Mouse (Mus musculus): ENCODE measurements around the gene Prpsap1. TPM values are rescaled to one million over a fixed set of nuclear protein-coding genes. Genes with fewer than 3 reads are reported as not detected.

Prpsap1 gene
- 114 and 129 TPM in 2 replicates for polyA plus RNA-seq (2012; rRNA removed)

- DNase-seq: peak in 1 of 2 experiments; percentile 37
- 28% methylated on average over 4 of the region's 4 CpGs for WGBS
- H3K4me3 ChIP-seq (replicated peaks; ENCODE audit: insufficient read depth, low read depth, low read length): no peak within 1 kb of the TSS
- no peaks in the 10 kb centered on the region for H3K27me3 ChIP-seq (ENCODE audit: control insufficient read depth, insufficient read depth, low read length)
- TF ChIP-seq CTCF (IDR thresholded peaks at IDR 0.05; ENCODE audit: borderline replicate concordance, insufficient read depth, low read depth, low read length) (peak; percentile 61), POLR2A (IDR thresholded peaks at IDR 0.05; ENCODE audit: borderline replicate concordance, insufficient read depth, low read length) (no peak)
- H3K27ac ChIP-seq (ENCODE audit: insufficient read depth, low read length): no peak within 1 kb of the TSS
- no peaks in the 10 kb centered on the region for H3K4me1 ChIP-seq (ENCODE audit: control insufficient read depth, insufficient read depth, low read length)
These were observed at the start of gene Prpsap1 for GRCm38 (mm10) chr11:116493795-116494252. Prpsap1 (minus strand) TSS chr11:116494202.

DNA sequence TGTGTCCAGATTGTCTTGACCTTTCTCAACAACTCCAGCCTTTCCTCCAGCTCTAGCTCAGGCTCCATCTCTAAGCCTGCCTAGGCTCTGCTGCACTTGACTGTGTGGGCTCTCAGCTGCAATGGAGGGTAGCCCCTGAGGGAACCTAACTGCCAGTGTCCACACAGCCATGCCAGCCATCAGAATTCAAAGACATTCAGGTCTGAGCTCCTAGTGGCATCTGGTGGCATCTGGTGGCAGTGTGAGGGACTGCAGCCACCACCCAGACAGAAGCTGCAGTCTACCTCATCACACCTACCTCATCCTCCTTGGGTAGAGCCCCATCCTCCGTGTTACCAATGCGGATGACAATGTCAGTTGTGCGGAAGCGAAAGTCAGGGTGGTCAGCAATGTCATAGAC lies 49.1 kb upstream of the Prpsap1 start:
- peak in 1 of 2 experiments; percentile 33 for DNase-seq
- TF ChIP-seq POLR2A (IDR thresholded peaks at IDR 0.05; ENCODE audit: borderline replicate concordance, insufficient read depth, low read length): no peak
- TF ChIP-seq CTCF (IDR thresholded peaks at IDR 0.05; ENCODE audit: borderline replicate concordance, insufficient read depth, low read depth, low read length): peak; percentile 70
- peaks cover 17% of the 10 kb centered on the region for H3K4me1 ChIP-seq (ENCODE audit: control insufficient read depth, insufficient read depth, low read length)
- no peaks in the 10 kb centered on the region for H3K27me3 ChIP-seq (ENCODE audit: control insufficient read depth, insufficient read depth, low read length)
- no peak overlapping the region for H3K27ac ChIP-seq (ENCODE audit: insufficient read depth, low read length)
- no peak overlapping the region for H3K4me3 ChIP-seq (replicated peaks; ENCODE audit: insufficient read depth, low read depth, low read length)
- 84% methylated on average over 4 of the region's 4 CpGs for WGBS

DNA sequence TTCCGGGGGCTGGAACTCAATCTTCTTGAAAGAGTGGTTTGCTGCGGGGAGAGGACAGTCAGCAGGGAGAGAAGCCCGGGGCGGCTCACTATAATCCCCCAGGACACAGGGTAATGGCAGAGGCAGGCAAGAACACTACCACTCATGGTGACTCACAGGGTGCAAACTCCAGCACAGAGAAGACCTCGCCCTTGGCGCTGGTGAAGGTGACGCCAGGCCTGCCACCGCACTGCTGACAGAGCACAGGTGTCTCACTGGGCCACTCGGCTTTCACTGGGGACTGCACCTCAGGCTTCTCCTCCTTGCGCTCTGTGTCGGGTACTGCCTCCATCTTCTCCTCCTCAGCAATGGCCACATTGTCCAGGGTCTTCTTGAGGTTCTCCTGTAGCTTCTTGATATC lies 47.2 kb upstream of the Prpsap1 start:
- 96% methylated on average over 11 of the region's 11 CpGs for WGBS
- Histone ChIP-seq H3K27me3 (ENCODE audit: control insufficient read depth, insufficient read depth, low read length) (no peaks in the 10 kb centered on the region), H3K4me3 (replicated peaks; ENCODE audit: insufficient read depth, low read depth, low read length) (no peak overlapping the region), H3K27ac (ENCODE audit: insufficient read depth, low read length) (no peak overlapping the region), H3K4me1 (ENCODE audit: control insufficient read depth, insufficient read depth, low read length) (peaks cover under 1% of the 10 kb centered on the region; the same call in 1 of the 2 replicates)
- TF ChIP-seq CTCF (IDR thresholded peaks at IDR 0.05; ENCODE audit: borderline replicate concordance, insufficient read depth, low read depth, low read length) (no peak), POLR2A (IDR thresholded peaks at IDR 0.05; ENCODE audit: borderline replicate concordance, insufficient read depth, low read length) (no peak)
- DNase-seq: no peak

GRCm38 (mm10) chr11:116538142-116538735 lies 44.2 kb upstream of the Prpsap1 start:
- DNase-seq: no peak

GRCm38 (mm10) chr11:116537388-116537787 lies 43.4 kb upstream of the Prpsap1 start:
- H3K4me3 ChIP-seq (replicated peaks; ENCODE audit: insufficient read depth, low read depth, low read length): no peak overlapping the region
- peaks cover 4% of the 10 kb centered on the region; the same call in 1 of the 2 replicates for H3K27me3 ChIP-seq (ENCODE audit: control insufficient read depth, insufficient read depth, low read length)
- WGBS: 56% methylated on average over 5 of the region's 5 CpGs

More at GRCm38 (mm10) chr11:116538142-116538735, 44.2 kb upstream of the Prpsap1 start:
- Histone ChIP-seq H3K27me3 (ENCODE audit: control insufficient read depth, insufficient read depth, low read length) (peaks cover 1% of the 10 kb centered on the region; the same call in 1 of the 2 replicates), H3K27ac (ENCODE audit: insufficient read depth, low read length) (no peak overlapping the region), H3K4me3 (replicated peaks; ENCODE audit: insufficient read depth, low read depth, low read length) (no peak overlapping the region), H3K4me1 (ENCODE audit: control insufficient read depth, insufficient read depth, low read length) (no peaks in the 10 kb centered on the region)
- TF ChIP-seq POLR2A (IDR thresholded peaks at IDR 0.05; ENCODE audit: borderline replicate concordance, insufficient read depth, low read length): no peak
- whole genome bisulfite sequencing: 80% methylated on average over 12 of the region's 12 CpGs

GRCm38 (mm10) chr11:116536685-116537084 lies 42.7 kb upstream of the Prpsap1 start:
- DNase-seq: no peak
- peaks cover 4% of the 10 kb centered on the region; the same call in 1 of the 2 replicates for H3K27me3 ChIP-seq (ENCODE audit: control insufficient read depth, insufficient read depth, low read length)
- 92% methylated on average over 7 of the region's 7 CpGs for WGBS
- no peak for TF ChIP-seq CTCF (IDR thresholded peaks at IDR 0.05; ENCODE audit: borderline replicate concordance, insufficient read depth, low read depth, low read length)
- no peak overlapping the region for H3K4me3 ChIP-seq (replicated peaks; ENCODE audit: insufficient read depth, low read depth, low read length)
- H3K27ac ChIP-seq (ENCODE audit: insufficient read depth, low read length): no peak overlapping the region
- peaks cover 4% of the 10 kb centered on the region; the same call in 1 of the 2 replicates for H3K4me1 ChIP-seq (ENCODE audit: control insufficient read depth, insufficient read depth, low read length)

More at GRCm38 (mm10) chr11:116537388-116537787, 43.4 kb upstream of the Prpsap1 start:
- TF ChIP-seq CTCF (IDR thresholded peaks at IDR 0.05; ENCODE audit: borderline replicate concordance, insufficient read depth, low read depth, low read length) (no peak), POLR2A (IDR thresholded peaks at IDR 0.05; ENCODE audit: borderline replicate concordance, insufficient read depth, low read length) (no peak)
- DNase-seq: no peak
- Histone ChIP-seq H3K4me1 (ENCODE audit: control insufficient read depth, insufficient read depth, low read length) (peaks cover 1% of the 10 kb centered on the region; the same call in 1 of the 2 replicates), H3K27ac (ENCODE audit: insufficient read depth, low read length) (no peak overlapping the region)

GRCm38 (mm10) chr11:116534154-116534865 lies 40.3 kb upstream of the Prpsap1 start:
- H3K4me1 ChIP-seq (ENCODE audit: control insufficient read depth, insufficient read depth, low read length): peaks cover 4% of the 10 kb centered on the region; the same call in 1 of the 2 replicates
- WGBS: 18% methylated on average over 20 of the region's 20 CpGs
- peak; percentile 75 for DNase-seq
- H3K4me3 ChIP-seq (replicated peaks; ENCODE audit: insufficient read depth, low read depth, low read length): peak overlapping the region; percentile 15
- peaks cover 4% of the 10 kb centered on the region; the same call in 1 of the 2 replicates for H3K27me3 ChIP-seq (ENCODE audit: control insufficient read depth, insufficient read depth, low read length)
- no peak overlapping the region for H3K27ac ChIP-seq (ENCODE audit: insufficient read depth, low read length)
- no peak for TF ChIP-seq POLR2A (IDR thresholded peaks at IDR 0.05; ENCODE audit: borderline replicate concordance, insufficient read depth, low read length)
- TF ChIP-seq CTCF (IDR thresholded peaks at IDR 0.05; ENCODE audit: borderline replicate concordance, insufficient read depth, low read depth, low read length): peak; percentile 85
